Mouse (Mus musculus) midbrain, embryonic 16.5 days (tissue): ENCODE data around the gene Gm20388. TPM values are rescaled to one million over a fixed set of nuclear protein-coding genes. Genes with fewer than 3 reads are reported as not detected.

ENCODE experiments used
- ATAC-seq: fragments of 200-750 bp; cut with Nextera tagmentation; 2 replicates; pipeline ENCODE4 v1.8.0; 2017; ENCODE audit warnings: moderate TSS enrichment
- H3K27ac ChIP-seq: fragments of 300-500 bp; sonication (generic); 2 replicates; pipeline ENCODE4 v1.5.1; 2014; ENCODE audit warnings: mild to moderate bottlenecking, low read length, mixed read lengths
- H3K27me3 ChIP-seq: fragments of 300-500 bp; sonication (generic); 2 replicates; pipeline ENCODE4 v1.6.1; 2014; ENCODE audit warnings: low read depth, low read length, mixed read lengths; ENCODE audit not compliant: control insufficient read depth, insufficient read depth
- H3K36me3 ChIP-seq: fragments of 300-500 bp; sonication (generic); 2 replicates; pipeline ENCODE4 v1.6.1; 2014; ENCODE audit warnings: mild to moderate bottlenecking, low read length, moderate library complexity, mixed read lengths; ENCODE audit not compliant: control insufficient read depth, insufficient read depth
- H3K4me1 ChIP-seq: fragments of 300-500 bp; sonication (generic); 2 replicates; pipeline ENCODE4 v1.6.1; 2014; ENCODE audit warnings: mild to moderate bottlenecking, low read length, mixed read lengths; ENCODE audit not compliant: control insufficient read depth, insufficient read depth
- H3K4me2 ChIP-seq: fragments of 300-500 bp; sonication (generic); 2 replicates; pipeline ENCODE4 v1.6.1; 2014; ENCODE audit warnings: mild to moderate bottlenecking, low read length, mixed read lengths
- H3K4me3 ChIP-seq: fragments of 300-500 bp; sonication (generic); 2 replicates; pipeline ENCODE4 v1.5.1; 2014; ENCODE audit warnings: low read depth, mild to moderate bottlenecking, low read length, moderate library complexity, mixed read lengths
- H3K9ac ChIP-seq: fragments of 300-500 bp; sonication (generic); 2 replicates; pipeline ENCODE4 v1.6.1; 2014; ENCODE audit warnings: low read depth, low read length, mixed read lengths
- H3K9me3 ChIP-seq: fragments of 300-500 bp; sonication (generic); replicated peaks from 2 replicates; pipeline ENCODE4 v1.6.1; 2014; ENCODE audit warnings: mild to moderate bottlenecking, low read length, mixed read lengths; ENCODE audit not compliant: control insufficient read depth, poor library complexity, severe bottlenecking
- WGBS: fragments of 180-500 bp; shearing (Covaris S2); extraction: QIAGEN DNeasy Blood & Tissue Kit; methylation state at CpG from one replicate; pipeline ENCODE4 v1.1.7; 2014; 5-methylcytosine and 5-hydroxymethylcytosine counted together
- polyA plus RNA-seq: library from polyadenylated mRNA; unstranded; fragments of >200 nt; fragmentation: Nextera tagmentation; extraction: Ambion mirVana; gene quantifications from 2 replicates; pipeline ENCODE4 v1.2.1, GENCODE M21; 2015

The Gm20388 gene
- polyA plus RNA-seq, 1 experiment from 2014 or later = 7.5 TPM

- Histone ChIP-seq H3K27ac (no peak overlapping the region), H3K9me3 (no peaks in the 10 kb centered on the region), H3K36me3 (no peaks in the 10 kb centered on the region), H3K4me1 (peaks cover 25% of the 10 kb centered on the region), H3K27me3 (peaks cover 3% of the 10 kb centered on the region; the same call in 1 of the 2 replicates), H3K4me2 (peak overlapping the region; percentile 13; the same call in 1 of the 2 replicates), H3K9ac (0 out of 2 replicates have a peak overlapping the region, but pooled peaks have one; percentile 12), H3K4me3 (no peak overlapping the region)
- no peak for ATAC-seq
- whole genome bisulfite sequencing = 37% methylated on average over 21 of the region's 21 CpGs
Measured at GRCm38 (mm10) chr8:120261338-120262120, 350.9 kb downstream of the Gm20388 start.

GRCm38 (mm10) chr8:120263879-120264278 is 353.2 kb downstream of the Gm20388 start:
- Histone ChIP-seq H3K4me3 (no peak overlapping the region), H3K27me3 (peaks cover 3% of the 10 kb centered on the region; the same call in 1 of the 2 replicates), H3K27ac (no peak overlapping the region), H3K4me2 (no peak overlapping the region), H3K9me3 (no peaks in the 10 kb centered on the region), H3K9ac (no peak overlapping the region), H3K4me1 (peaks cover 28% of the 10 kb centered on the region), H3K36me3 (no peaks in the 10 kb centered on the region)
- no peak for ATAC-seq
- WGBS = 91% methylated on average over 5 of the region's 5 CpGs

GRCm38 (mm10) chr8:120264388-120264943 is 353.8 kb downstream of the Gm20388 start:
- Histone ChIP-seq H3K27ac (peak overlapping the region; percentile 35), H3K4me3 (no peak overlapping the region), H3K36me3 (no peaks in the 10 kb centered on the region), H3K4me1 (peaks cover 28% of the 10 kb centered on the region), H3K27me3 (peaks cover 3% of the 10 kb centered on the region; the same call in 1 of the 2 replicates), H3K4me2 (peak overlapping the region; percentile 27), H3K9ac (0 out of 2 replicates have a peak overlapping the region, but pooled peaks have one; percentile 8), H3K9me3 (no peaks in the 10 kb centered on the region)
- 0 out of 2 replicates have a peak, but pooled peaks have one; percentile 15 for ATAC-seq
- WGBS = 35% methylated on average over 13 of the region's 13 CpGs

- ATAC-seq = peak; percentile 63
- 4% methylated on average over 16 of the region's 16 CpGs for WGBS
- Histone ChIP-seq H3K4me3 (no peak overlapping the region), H3K36me3 (no peaks in the 10 kb centered on the region), H3K4me2 (peak overlapping the region; percentile 27), H3K9ac (0 out of 2 replicates have a peak overlapping the region, but pooled peaks have one; percentile 8), H3K9me3 (no peaks in the 10 kb centered on the region), H3K27ac (peak overlapping the region; percentile 35), H3K4me1 (peaks cover 28% of the 10 kb centered on the region), H3K27me3 (peaks cover 3% of the 10 kb centered on the region; the same call in 1 of the 2 replicates)
Measured at GRCm38 (mm10) chr8:120264944-120265453, 354.4 kb downstream of the Gm20388 start.

- Histone ChIP-seq H3K36me3 (no peaks in the 10 kb centered on the region), H3K9ac (no peak overlapping the region), H3K4me1 (peaks cover 30% of the 10 kb centered on the region), H3K9me3 (no peaks in the 10 kb centered on the region), H3K4me2 (no peak overlapping the region), H3K27me3 (peaks cover 3% of the 10 kb centered on the region; the same call in 1 of the 2 replicates), H3K4me3 (no peak overlapping the region), H3K27ac (peak overlapping the region; percentile 67)
- 0 out of 2 replicates have a peak, but pooled peaks have one; percentile 27 for ATAC-seq
- 28% methylated on average over 4 of the region's 4 CpGs for WGBS
Measured at GRCm38 (mm10) chr8:120265471-120265870, 354.8 kb downstream of the Gm20388 start.

GRCm38 (mm10) chr8:120268541-120268980 is 357.9 kb downstream of the Gm20388 start:
- no peak overlapping the region for H3K4me3 ChIP-seq
- H3K4me1 ChIP-seq = peaks cover 23% of the 10 kb centered on the region
- H3K27ac ChIP-seq = 0 out of 2 replicates have a peak overlapping the region, but pooled peaks have one; percentile 28
- no peak overlapping the region for H3K4me2 ChIP-seq
- H3K27me3 ChIP-seq = no peaks in the 10 kb centered on the region
- H3K9me3 ChIP-seq = no peaks in the 10 kb centered on the region
- 63% methylated on average over 19 of the region's 19 CpGs for WGBS
- no peak for ATAC-seq
- H3K36me3 ChIP-seq = no peaks in the 10 kb centered on the region
- no peak overlapping the region for H3K9ac ChIP-seq

GRCm38 (mm10) chr8:120270449-120270848 is 359.8 kb downstream of the Gm20388 start:
- Histone ChIP-seq H3K27me3 (no peaks in the 10 kb centered on the region), H3K4me1 (peaks cover 14% of the 10 kb centered on the region), H3K27ac (no peak overlapping the region), H3K9ac (no peak overlapping the region), H3K36me3 (no peaks in the 10 kb centered on the region), H3K4me3 (no peak overlapping the region), H3K9me3 (no peaks in the 10 kb centered on the region), H3K4me2 (no peak overlapping the region)
- peak; percentile 26; the same call in 1 of the 2 replicates for ATAC-seq
- WGBS = 50% methylated on average over 13 of the region's 13 CpGs

GRCm38 (mm10) chr8:120273430-120273829 is 362.8 kb downstream of the Gm20388 start:
- H3K4me1 ChIP-seq = peaks cover 21% of the 10 kb centered on the region
- no peak for ATAC-seq
- no peak overlapping the region for H3K4me3 ChIP-seq
- H3K36me3 ChIP-seq = no peaks in the 10 kb centered on the region
- H3K27me3 ChIP-seq = no peaks in the 10 kb centered on the region
- H3K9me3 ChIP-seq = no peaks in the 10 kb centered on the region
- 84% methylated on average over 4 of the region's 4 CpGs for WGBS
- H3K4me2 ChIP-seq = no peak overlapping the region
- H3K27ac ChIP-seq = no peak overlapping the region
- H3K9ac ChIP-seq = no peak overlapping the region
